In the genomic region with DNA sequence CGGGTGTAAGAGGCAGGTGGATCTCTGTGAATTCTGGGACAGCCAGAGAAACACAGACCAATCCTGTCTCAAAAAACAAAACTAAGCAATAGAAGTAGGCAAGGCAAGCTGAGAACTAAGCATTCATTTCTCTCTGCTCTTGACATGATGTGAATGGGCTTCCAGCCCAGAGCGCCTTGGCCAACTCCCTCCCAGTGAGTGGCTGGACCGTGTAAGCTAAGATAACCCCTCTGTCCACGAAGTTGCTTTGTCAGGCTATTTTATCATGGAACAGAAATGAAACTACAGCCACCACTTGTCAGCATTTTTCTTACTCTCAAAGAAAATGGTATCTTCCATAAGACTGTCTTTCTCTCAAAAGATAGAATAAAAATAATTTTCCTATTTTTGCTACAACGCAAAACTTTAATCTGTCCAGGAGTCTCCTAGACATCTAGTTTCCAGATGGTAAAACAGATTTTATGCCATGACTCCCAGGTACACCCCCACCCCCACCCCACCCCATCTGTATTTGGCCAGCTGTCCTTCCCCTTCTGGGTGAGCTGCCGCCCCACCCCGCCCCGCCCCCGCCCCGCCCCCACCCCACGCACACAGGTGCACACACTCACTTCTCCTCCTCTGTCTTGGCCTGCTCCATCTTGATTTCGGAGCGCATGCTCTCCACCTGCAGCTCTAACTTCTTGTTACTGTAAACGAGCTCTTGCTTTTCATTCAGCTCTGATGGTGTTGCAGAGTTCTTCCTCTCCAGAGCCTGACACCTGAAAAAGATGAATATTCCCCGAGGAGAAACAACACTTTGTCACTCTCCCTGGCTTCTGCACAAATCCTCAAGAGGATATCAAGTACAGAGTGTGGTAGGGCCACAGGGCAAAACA, we compare ENCODE assay signal across 17 mouse cellular contexts. TPM values are rescaled to one million over a fixed set of nuclear protein-coding genes. Genes with fewer than 3 reads are reported as not detected.
DNase-seq lines count a peak whose midpoint lies in the region; ATAC-seq lines count a peak whose summit lies in the region.
"Had no signal": no experiment of that assay in that cellular context is flagged by ENCODE, and none has a peak within 500 bp of the region (broad histone marks: within the 10 kb centered on the region; RNA-seq: fewer than 3 reads in every experiment).

No protein-coding gene starts in this region.

- no peaks in the 10 kb centered on the region for H3K9me3 ChIP-seq in embryonic facial prominence, embryonic 15.5 days (replicated peaks)
- no peaks in the 10 kb centered on the region for H3K9me3 ChIP-seq in embryonic facial prominence, embryonic 10.5 days
- H3K9me3 ChIP-seq: G1E; neural tube, embryonic 13.5 days had no signal

- H3K9ac ChIP-seq in embryonic facial prominence, embryonic 15.5 days, result no peak overlapping the region
- H3K9ac ChIP-seq: neural tube, embryonic 13.5 days had no signal

- H3K4me1 ChIP-seq in embryonic facial prominence, embryonic 15.5 days, result no peaks in the 10 kb centered on the region
- no peaks in the 10 kb centered on the region for H3K4me1 ChIP-seq in embryonic facial prominence, embryonic 10.5 days

- intact Hi-C loops in left cerebral cortex, postnatal 4 days (cut with DNase I), result no loop called here

- H3K4me3 ChIP-seq in embryonic facial prominence, embryonic 15.5 days (replicated peaks), result no peak overlapping the region
- no peak overlapping the region for H3K4me3 ChIP-seq in embryonic facial prominence, embryonic 10.5 days
- H3K4me3 ChIP-seq: erythroblast, embryonic 14.5 days; neural tube, embryonic 13.5 days had no signal

- no peak overlapping the region for H3K27ac ChIP-seq in embryonic facial prominence, embryonic 15.5 days (replicated peaks)
- H3K27ac ChIP-seq in embryonic facial prominence, embryonic 10.5 days (replicated peaks), result no peak overlapping the region
- H3K27ac ChIP-seq: neural tube, embryonic 13.5 days had no signal

- no peak for DNase-seq in embryonic facial prominence, embryonic 10.5 days (ENCODE audit: low spot score)
- peak; percentile 34 for DNase-seq in left cerebral cortex, postnatal 4 days
- no peak for DNase-seq in left cerebral cortex, adult 8-10 months (ENCODE audit: low spot score in 2 of 2)
- peak; percentile 24 for DNase-seq in heart, postnatal 4 days
- DNase-seq in frontal cortex, adult 2 months (ENCODE audit: extremely low spot score in 1 of 2, low spot score in 1 of 2), result no peak
- DNase-seq in right cerebral cortex, postnatal 4 days, result no peak
- DNase-seq: cerebellum, postnatal 25 days; midbrain, embryonic 14.5 days; right cerebral cortex, adult 18-20 months had no signal

- H3K36me3 ChIP-seq in embryonic facial prominence, embryonic 15.5 days, result no peaks in the 10 kb centered on the region
- H3K36me3 ChIP-seq in embryonic facial prominence, embryonic 10.5 days (replicated peaks), result no peaks in the 10 kb centered on the region
- H3K36me3 ChIP-seq: neural tube, embryonic 13.5 days had no signal

- H3K27me3 ChIP-seq in embryonic facial prominence, embryonic 15.5 days, result no peaks in the 10 kb centered on the region
- no peaks in the 10 kb centered on the region for H3K27me3 ChIP-seq in embryonic facial prominence, embryonic 10.5 days (replicated peaks; ENCODE audit: low read depth, poor library complexity, severe bottlenecking)
- H3K27me3 ChIP-seq: neural tube, embryonic 13.5 days had no signal

- ATAC-seq in embryonic facial prominence, embryonic 15.5 days (ENCODE audit: insufficient number of reproducible peaks, low FRiP score, low TSS enrichment, low read depth), result peak; percentile 41; the same call in 1 of the 2 replicates
- ATAC-seq in megakaryocyte-erythroid progenitor cell, adult 5-6 weeks (replicated peaks; ENCODE audit: low FRiP score, low TSS enrichment, poor library complexity, severe bottlenecking), result peak; percentile 81
- ATAC-seq: hindbrain, embryonic 16.5 days had no signal

- no peak overlapping the region for H3K4me2 ChIP-seq in embryonic facial prominence, embryonic 15.5 days (replicated peaks)
- H3K4me2 ChIP-seq: neural tube, embryonic 13.5 days had no signal

- 61% methylated on average over 15 of the region's 15 CpGs for WGBS in embryonic facial prominence, embryonic 15.5 days
- WGBS in embryonic facial prominence, embryonic 10.5 days, result 71% methylated on average over 15 of the region's 15 CpGs

RNA-seq across cellular contexts. Expression of a gene that starts 21.2 kb away (rescaled TPM):
- polyA plus RNA-seq in embryonic facial prominence, embryonic 15.5 days (2015; fragmentation: Nextera tagmentation; extraction: Ambion mirVana), result 19.8 and 21.1 TPM in 2 replicates
- polyA plus RNA-seq in embryonic facial prominence, embryonic 10.5 days (2016; fragmentation: Nextera tagmentation; extraction: Ambion mirVana), result 76.4 and 80.4 TPM in 2 replicates
- total RNA-seq in left cerebral cortex, postnatal 4 days (2021), result 1 to 10 TPM; 3.4 to 4.0 TPM
- total RNA-seq in left cerebral cortex, adult 8-10 months (2022), result 1 to 10 TPM in 2 of 4 experiments, under 1 TPM in 2; 0.66 to 1.9 (median 1.1) TPM
- total RNA-seq in heart, postnatal 4 days (2021), result 10 to 100 TPM in 1 of 2 experiments, 1 to 10 TPM in 1; 9.7 to 14.0 TPM
- 121 and 141 TPM in 2 replicates for total RNA-seq in megakaryocyte-erythroid progenitor cell, adult 5-6 weeks (2014; fragmentation: Nextera tagmentation)
- 92.5 and 121 TPM in 2 replicates for total RNA-seq in megakaryocyte-erythroid progenitor cell, adult 5-6 weeks (2017)
- polyA plus RNA-seq in frontal cortex, adult 2 months (2012; rRNA removed), result 2.1 and 2.2 TPM in 2 replicates
- total RNA-seq: gastrocnemius, adult 8-10 months had no signal

RNA-seq across cellular contexts. Expression of a gene that starts 30.1 kb away (rescaled TPM):
- 7.6 and 8.7 TPM in 2 replicates for polyA plus RNA-seq in embryonic facial prominence, embryonic 15.5 days (2015; fragmentation: Nextera tagmentation; extraction: Ambion mirVana)
- 4.4 and 4.8 TPM in 2 replicates for polyA plus RNA-seq in embryonic facial prominence, embryonic 10.5 days (2016; fragmentation: Nextera tagmentation; extraction: Ambion mirVana)
- 10 to 100 TPM; 20.8 to 24.9 TPM for total RNA-seq in left cerebral cortex, postnatal 4 days (2021)
- total RNA-seq in left cerebral cortex, adult 8-10 months (2022), result 10 to 100 TPM; 19.8 to 23.1 (median 21.7) TPM
- 10 to 100 TPM; 38.5 to 39.8 TPM for total RNA-seq in heart, postnatal 4 days (2021)
- 89.0 and 116 TPM in 2 replicates for total RNA-seq in megakaryocyte-erythroid progenitor cell, adult 5-6 weeks (2014; fragmentation: Nextera tagmentation)
- 193 and 249 TPM in 2 replicates for total RNA-seq in megakaryocyte-erythroid progenitor cell, adult 5-6 weeks (2017)
- 11.7 and 13.5 TPM in 2 replicates for polyA plus RNA-seq in frontal cortex, adult 2 months (2012; rRNA removed)

RNA-seq across cellular contexts. Expression of a gene that starts 57.9 kb away (rescaled TPM):
- 1.2 and 1.3 TPM in 2 replicates for polyA plus RNA-seq in embryonic facial prominence, embryonic 15.5 days (2015; fragmentation: Nextera tagmentation; extraction: Ambion mirVana)
- polyA plus RNA-seq in embryonic facial prominence, embryonic 10.5 days (2016; fragmentation: Nextera tagmentation; extraction: Ambion mirVana), result 0.39 and 0.48 TPM in 2 replicates
- total RNA-seq in left cerebral cortex, postnatal 4 days (2021), result 1 to 10 TPM in 1 of 2 experiments, not detected in 1; 1.5 TPM
- 1 to 10 TPM in 3 of 4 experiments, under 1 TPM in 1; 0.91 to 2.8 (median 1.6) TPM for total RNA-seq in left cerebral cortex, adult 8-10 months (2022)
- not detected for total RNA-seq in heart, postnatal 4 days (2021)
- not detected in 2 replicates for total RNA-seq in megakaryocyte-erythroid progenitor cell, adult 5-6 weeks (2014; fragmentation: Nextera tagmentation)
- not detected in 2 replicates for total RNA-seq in megakaryocyte-erythroid progenitor cell, adult 5-6 weeks (2017)
- polyA plus RNA-seq in frontal cortex, adult 2 months (2012; rRNA removed), result 1.5 and 2.0 TPM in 2 replicates
- total RNA-seq: G1E had no signal
- polyA plus RNA-seq: erythroblast, embryonic 14.5 days; G1E; limb, embryonic 11.5 days; neural tube, embryonic 13.5 days had no signal

Comparison
In these comparisons a context has a peak if more than half of its experiments do, and no peak if none do; other contexts are left out.
1. DNase-seq: peak in left cerebral cortex, postnatal 4 days (single experiment) and heart, postnatal 4 days (single experiment); none in embryonic facial prominence, embryonic 10.5 days (single experiment), left cerebral cortex, adult 8-10 months (0 of 2), frontal cortex, adult 2 months (0 of 2) and right cerebral cortex, postnatal 4 days (single experiment).
2. RNA of a gene that starts 21.2 kb away (total RNA-seq): 92.5 to 141 TPM in megakaryocyte-erythroid progenitor cell, adult 5-6 weeks; 9.7 to 14.0 TPM in heart, postnatal 4 days, 3.4 to 4.0 TPM in left cerebral cortex, postnatal 4 days and 0.66 to 1.9 TPM in left cerebral cortex, adult 8-10 months; every median in the first group is over 4 times any median in the second.